Mouse (Mus musculus): Measurements from ENCODE around the gene Kcnk5. TPM values are rescaled to one million over a fixed set of nuclear protein-coding genes. Genes with fewer than 3 reads are reported as not detected.

Gene Kcnk5
- polyA plus RNA-seq, 1 experiment from 2014 or later: 8.7 TPM

DNA sequence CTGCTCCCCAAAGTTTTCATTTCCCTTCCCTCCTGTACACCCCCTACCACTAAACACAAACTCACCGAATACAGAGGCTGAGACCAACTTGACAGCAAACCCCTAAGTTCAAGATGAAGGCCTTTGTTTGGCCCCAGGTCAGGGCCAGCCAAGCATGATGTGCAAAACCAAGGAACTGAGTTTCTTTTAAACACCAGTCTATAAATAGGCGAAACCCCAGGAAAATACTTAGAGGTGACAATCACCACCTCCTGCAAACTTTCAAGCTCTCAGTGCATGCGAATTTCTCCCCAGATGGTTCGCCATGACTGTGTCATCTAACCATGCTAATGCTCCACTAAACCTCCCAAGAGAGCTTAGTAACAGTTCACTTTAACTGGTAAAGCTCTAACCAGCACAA, 5.9 kb downstream of the Kcnk5 start:
- 84% methylated on average over 4 of the region's 4 CpGs for WGBS
- no peaks in the 10 kb centered on the region for H3K9me3 ChIP-seq (replicated peaks; ENCODE audit: control insufficient read depth, low read length)
- H3K36me3 ChIP-seq (ENCODE audit: control insufficient read depth, insufficient read depth, low read length): no peaks in the 10 kb centered on the region
- H3K27me3 ChIP-seq (ENCODE audit: control insufficient read depth, insufficient read depth, low read length): no peaks in the 10 kb centered on the region
- ATAC-seq (ENCODE audit: insufficient read depth, low FRiP score): no peak
- H3K9ac ChIP-seq (ENCODE audit: low read length): no peak overlapping the region
- H3K4me3 ChIP-seq (replicated peaks; ENCODE audit: low read length): no peak overlapping the region
- H3K4me2 ChIP-seq (ENCODE audit: low read depth, low read length): no peak overlapping the region
- H3K27ac ChIP-seq (ENCODE audit: low read length): no peak overlapping the region
- peaks cover 18% of the 10 kb centered on the region; the same call in 1 of the 2 replicates for H3K4me1 ChIP-seq (ENCODE audit: control insufficient read depth, insufficient read depth, low read length)

DNA sequence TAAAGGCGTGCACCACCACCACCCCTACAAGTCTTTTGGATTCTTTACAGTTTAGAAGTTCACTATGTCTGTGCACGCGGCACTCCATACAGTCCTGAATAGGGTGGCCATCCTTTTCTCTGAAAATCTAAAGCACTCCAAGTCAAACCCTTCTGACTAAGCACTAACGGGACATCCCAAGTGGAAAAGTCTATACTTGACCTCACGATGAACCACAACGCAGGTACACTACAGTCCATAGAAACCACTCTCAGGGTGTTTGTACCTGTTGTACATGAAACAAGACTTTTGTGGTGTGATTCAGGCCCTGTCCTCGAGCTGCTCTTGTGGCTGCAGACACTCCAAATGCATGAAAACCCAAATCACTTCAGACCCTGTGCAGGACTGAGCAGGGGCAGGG, 6.5 kb downstream of the Kcnk5 start:
- H3K4me2 ChIP-seq (ENCODE audit: low read depth, low read length): no peak overlapping the region
- no peaks in the 10 kb centered on the region for H3K9me3 ChIP-seq (replicated peaks; ENCODE audit: control insufficient read depth, low read length)
- WGBS: 91% methylated on average over 7 of the region's 7 CpGs
- H3K4me3 ChIP-seq (replicated peaks; ENCODE audit: low read length): no peak overlapping the region
- no peaks in the 10 kb centered on the region for H3K36me3 ChIP-seq (ENCODE audit: control insufficient read depth, insufficient read depth, low read length)
- H3K4me1 ChIP-seq (ENCODE audit: control insufficient read depth, insufficient read depth, low read length): peaks cover 14% of the 10 kb centered on the region; the same call in 1 of the 2 replicates
- H3K27ac ChIP-seq (ENCODE audit: low read length): no peak overlapping the region
- no peaks in the 10 kb centered on the region for H3K27me3 ChIP-seq (ENCODE audit: control insufficient read depth, insufficient read depth, low read length)
- no peak overlapping the region for H3K9ac ChIP-seq (ENCODE audit: low read length)
- no peak for ATAC-seq (ENCODE audit: insufficient read depth, low FRiP score)

DNA sequence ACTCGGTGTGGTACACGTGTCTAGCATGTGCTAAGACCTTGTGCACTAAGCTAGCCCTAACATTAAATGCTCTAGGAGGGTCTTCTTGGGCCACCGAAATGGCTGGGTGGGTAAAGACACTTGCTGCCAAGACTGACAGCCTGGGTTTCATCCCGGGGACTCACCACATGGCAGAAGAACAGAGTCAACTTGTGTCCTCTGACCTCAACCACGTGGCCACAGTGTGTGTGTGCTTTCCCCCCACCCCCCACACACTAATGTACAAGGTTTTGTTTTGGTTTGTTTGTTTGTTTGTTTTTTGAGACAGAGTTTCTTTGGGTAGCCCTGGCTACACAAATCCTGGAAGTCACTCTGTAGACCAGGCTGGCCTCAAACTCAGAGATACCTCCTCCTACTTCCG, 6.9 kb downstream of the Kcnk5 start:
- Histone ChIP-seq H3K36me3 (ENCODE audit: control insufficient read depth, insufficient read depth, low read length) (no peaks in the 10 kb centered on the region), H3K4me1 (ENCODE audit: control insufficient read depth, insufficient read depth, low read length) (peaks cover 10% of the 10 kb centered on the region; the same call in 1 of the 2 replicates), H3K27ac (ENCODE audit: low read length) (no peak overlapping the region), H3K9me3 (replicated peaks; ENCODE audit: control insufficient read depth, low read length) (no peaks in the 10 kb centered on the region), H3K9ac (ENCODE audit: low read length) (no peak overlapping the region), H3K4me2 (ENCODE audit: low read depth, low read length) (no peak overlapping the region), H3K27me3 (ENCODE audit: control insufficient read depth, insufficient read depth, low read length) (no peaks in the 10 kb centered on the region), H3K4me3 (replicated peaks; ENCODE audit: low read length) (no peak overlapping the region)
- WGBS: 76% methylated on average over 6 of the region's 6 CpGs
- ATAC-seq (ENCODE audit: insufficient read depth, low FRiP score): no peak

DNA sequence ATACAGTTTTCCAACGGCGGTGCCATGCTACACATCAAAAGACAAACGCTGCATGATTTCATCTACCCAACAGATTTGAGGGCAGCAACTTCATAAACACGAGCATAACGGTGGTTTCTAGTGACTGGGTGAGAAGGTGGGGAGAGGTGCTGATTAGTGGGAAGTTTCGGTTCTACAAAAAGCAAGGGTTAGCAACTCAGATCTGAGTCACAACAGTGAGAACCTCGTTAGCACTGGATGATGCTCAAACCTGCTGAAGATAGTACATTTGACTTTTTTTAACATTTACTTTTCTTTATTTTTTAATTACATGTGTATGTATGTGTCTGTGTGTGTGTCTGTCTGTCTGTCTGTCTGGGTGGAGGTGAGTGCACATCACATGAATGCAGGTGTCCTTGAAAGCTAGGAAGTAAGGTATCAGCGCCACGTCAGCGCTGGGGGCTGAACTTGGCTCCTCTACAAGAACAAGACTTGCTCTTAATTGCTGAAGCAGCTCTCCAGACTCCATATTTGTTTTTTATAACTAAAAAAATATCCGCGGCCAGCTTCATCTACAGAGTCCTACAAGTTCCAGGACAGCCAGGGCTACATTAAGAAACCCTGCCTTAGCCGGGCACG, 7.6 kb downstream of the Kcnk5 start:
- no peak overlapping the region for H3K4me3 ChIP-seq (replicated peaks; ENCODE audit: low read length)
- H3K9me3 ChIP-seq (replicated peaks; ENCODE audit: control insufficient read depth, low read length): no peaks in the 10 kb centered on the region
- H3K9ac ChIP-seq (ENCODE audit: low read length): no peak overlapping the region
- H3K4me1 ChIP-seq (ENCODE audit: control insufficient read depth, insufficient read depth, low read length): peaks cover 4% of the 10 kb centered on the region; the same call in 1 of the 2 replicates
- no peak overlapping the region for H3K27ac ChIP-seq (ENCODE audit: low read length)
- H3K27me3 ChIP-seq (ENCODE audit: control insufficient read depth, insufficient read depth, low read length): no peaks in the 10 kb centered on the region
- no peaks in the 10 kb centered on the region for H3K36me3 ChIP-seq (ENCODE audit: control insufficient read depth, insufficient read depth, low read length)
- 88% methylated on average over 14 of the region's 14 CpGs for WGBS
- no peak for ATAC-seq (ENCODE audit: insufficient read depth, low FRiP score)
- H3K4me2 ChIP-seq (ENCODE audit: low read depth, low read length): no peak overlapping the region

DNA sequence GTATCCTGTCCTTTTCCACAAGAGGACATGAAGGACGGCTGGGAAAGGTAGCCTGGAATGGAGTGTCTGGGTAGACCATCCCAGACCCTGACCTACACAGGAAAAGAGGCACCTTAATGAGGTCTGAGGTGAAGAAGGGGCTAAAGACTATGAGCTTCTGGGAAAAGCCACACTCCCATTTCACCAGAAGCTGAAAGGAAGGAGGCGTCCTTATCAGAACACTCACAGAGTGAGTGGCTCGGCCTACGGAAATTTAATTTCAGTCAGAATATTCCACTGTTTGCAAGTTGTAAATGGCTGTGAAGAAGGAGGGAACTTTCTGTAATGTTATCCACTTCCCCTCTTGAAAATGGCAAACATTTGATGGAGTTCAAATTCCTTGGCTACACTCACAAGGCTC, 8.7 kb downstream of the Kcnk5 start:
- H3K27me3 ChIP-seq (ENCODE audit: control insufficient read depth, insufficient read depth, low read length): no peaks in the 10 kb centered on the region
- WGBS: 65% methylated on average over 4 of the region's 4 CpGs
- H3K27ac ChIP-seq (ENCODE audit: low read length): no peak overlapping the region
- H3K36me3 ChIP-seq (ENCODE audit: control insufficient read depth, insufficient read depth, low read length): no peaks in the 10 kb centered on the region
- H3K4me1 ChIP-seq (ENCODE audit: control insufficient read depth, insufficient read depth, low read length): no peaks in the 10 kb centered on the region
- no peak overlapping the region for H3K9ac ChIP-seq (ENCODE audit: low read length)
- ATAC-seq (ENCODE audit: insufficient read depth, low FRiP score): no peak
- no peak overlapping the region for H3K4me2 ChIP-seq (ENCODE audit: low read depth, low read length)
- no peak overlapping the region for H3K4me3 ChIP-seq (replicated peaks; ENCODE audit: low read length)
- H3K9me3 ChIP-seq (replicated peaks; ENCODE audit: control insufficient read depth, low read length): no peaks in the 10 kb centered on the region

DNA sequence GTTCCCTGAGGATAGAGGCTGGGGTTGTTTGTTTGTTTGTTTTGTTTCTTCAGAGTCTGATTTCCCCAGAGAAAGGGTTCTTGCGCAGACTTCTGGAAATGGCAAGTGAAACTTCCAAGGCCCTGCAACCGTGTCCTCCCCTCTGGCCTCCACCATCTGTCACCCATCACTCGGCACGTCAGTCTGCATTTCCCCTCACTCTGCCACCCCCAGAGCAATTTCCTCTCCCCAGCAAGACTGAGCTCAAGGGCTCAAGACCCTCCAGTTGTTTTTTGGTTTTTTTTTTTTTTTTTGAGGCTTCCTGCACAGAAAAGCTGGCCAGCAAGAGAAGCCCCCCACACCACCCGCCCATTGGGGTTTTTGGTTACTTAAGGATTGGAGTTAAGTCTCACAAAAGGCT, 9.1 kb downstream of the Kcnk5 start:
- Histone ChIP-seq H3K27me3 (ENCODE audit: control insufficient read depth, insufficient read depth, low read length) (no peaks in the 10 kb centered on the region), H3K4me1 (ENCODE audit: control insufficient read depth, insufficient read depth, low read length) (peaks cover 2% of the 10 kb centered on the region; the same call in 1 of the 2 replicates), H3K27ac (ENCODE audit: low read length) (no peak overlapping the region), H3K9me3 (replicated peaks; ENCODE audit: control insufficient read depth, low read length) (no peaks in the 10 kb centered on the region), H3K4me3 (replicated peaks; ENCODE audit: low read length) (no peak overlapping the region), H3K36me3 (ENCODE audit: control insufficient read depth, insufficient read depth, low read length) (no peaks in the 10 kb centered on the region), H3K9ac (ENCODE audit: low read length) (no peak overlapping the region), H3K4me2 (ENCODE audit: low read depth, low read length) (no peak overlapping the region)
- no peak for ATAC-seq (ENCODE audit: insufficient read depth, low FRiP score)
- WGBS: 70% methylated on average over 5 of the region's 5 CpGs

DNA sequence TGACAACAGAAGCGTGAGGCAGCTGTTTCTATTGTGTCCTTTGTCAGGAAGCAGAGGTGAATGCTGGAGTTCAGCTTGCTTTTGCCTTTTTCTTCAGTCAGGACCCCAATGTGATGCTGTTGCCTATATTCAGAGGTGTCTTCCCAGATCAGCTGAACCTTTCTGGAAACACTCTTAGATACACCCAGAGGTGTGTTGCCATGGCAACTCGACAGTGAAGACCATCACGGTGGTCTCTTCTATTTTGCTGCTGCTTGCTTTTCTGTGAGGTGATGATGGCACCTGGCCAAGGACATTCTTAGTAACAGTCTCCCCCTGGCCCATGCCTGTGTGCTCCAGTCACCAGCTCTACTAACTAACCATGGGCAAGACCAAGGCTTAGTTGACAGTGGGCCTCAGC, 9.8 kb downstream of the Kcnk5 start:
- no peak overlapping the region for H3K27ac ChIP-seq (ENCODE audit: low read length)
- WGBS: 80% methylated on average over 3 of the region's 3 CpGs
- peaks cover 7% of the 10 kb centered on the region for H3K4me1 ChIP-seq (ENCODE audit: control insufficient read depth, insufficient read depth, low read length)
- H3K9me3 ChIP-seq (replicated peaks; ENCODE audit: control insufficient read depth, low read length): no peaks in the 10 kb centered on the region
- no peak overlapping the region for H3K9ac ChIP-seq (ENCODE audit: low read length)
- no peak overlapping the region for H3K4me2 ChIP-seq (ENCODE audit: low read depth, low read length)
- no peak for ATAC-seq (ENCODE audit: insufficient read depth, low FRiP score)
- no peaks in the 10 kb centered on the region for H3K27me3 ChIP-seq (ENCODE audit: control insufficient read depth, insufficient read depth, low read length)
- H3K36me3 ChIP-seq (ENCODE audit: control insufficient read depth, insufficient read depth, low read length): no peaks in the 10 kb centered on the region
- H3K4me3 ChIP-seq (replicated peaks; ENCODE audit: low read length): no peak overlapping the region

DNA sequence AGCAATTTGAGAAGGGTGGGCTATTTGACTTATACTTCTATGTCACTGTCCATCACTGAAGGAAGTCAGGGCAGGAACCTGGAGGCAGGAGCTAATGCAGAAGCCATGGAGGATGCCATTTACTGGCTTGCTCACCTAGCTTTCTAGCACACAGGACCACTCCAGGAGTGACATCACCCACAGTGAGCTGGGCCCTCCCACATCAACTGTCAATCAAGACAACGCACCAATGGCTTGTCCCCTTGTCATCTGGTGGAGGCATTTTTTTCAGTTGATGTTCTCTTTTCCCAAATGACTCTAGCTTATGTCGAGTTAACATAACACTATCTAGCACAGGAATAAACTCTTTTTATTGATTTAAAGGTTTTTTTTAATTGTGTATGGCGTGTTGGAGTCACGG, 12.4 kb downstream of the Kcnk5 start:
- Histone ChIP-seq H3K9ac (ENCODE audit: low read length) (no peak overlapping the region), H3K4me3 (replicated peaks; ENCODE audit: low read length) (no peak overlapping the region), H3K36me3 (ENCODE audit: control insufficient read depth, insufficient read depth, low read length) (no peaks in the 10 kb centered on the region), H3K27ac (ENCODE audit: low read length) (no peak overlapping the region), H3K4me1 (ENCODE audit: control insufficient read depth, insufficient read depth, low read length) (peaks cover 20% of the 10 kb centered on the region), H3K4me2 (ENCODE audit: low read depth, low read length) (no peak overlapping the region), H3K27me3 (ENCODE audit: control insufficient read depth, insufficient read depth, low read length) (no peaks in the 10 kb centered on the region), H3K9me3 (replicated peaks; ENCODE audit: control insufficient read depth, low read length) (no peaks in the 10 kb centered on the region)
- 86% methylated on average over 4 of the region's 4 CpGs for WGBS
- no peak for ATAC-seq (ENCODE audit: insufficient read depth, low FRiP score)

DNA sequence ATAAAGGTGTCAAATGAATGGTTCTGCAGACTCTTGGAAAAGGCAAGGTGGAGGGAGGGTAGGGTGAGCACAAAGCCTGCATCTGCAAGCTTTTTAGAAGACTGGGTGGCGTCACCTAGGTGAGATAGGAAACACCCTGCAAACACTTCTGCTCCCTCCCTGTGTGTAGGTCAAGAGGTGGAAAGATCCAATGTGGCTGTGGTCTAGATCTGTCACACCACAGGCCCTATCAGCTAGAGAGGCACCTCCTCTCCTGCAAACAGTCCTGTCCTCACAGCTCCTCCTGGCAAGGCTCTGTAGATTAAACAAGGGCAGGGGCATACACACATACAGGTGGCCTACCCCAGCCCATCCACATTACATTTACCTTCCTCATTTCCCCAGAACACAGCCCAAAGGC, 13.1 kb downstream of the Kcnk5 start:
- Histone ChIP-seq H3K27ac (ENCODE audit: low read length) (no peak overlapping the region), H3K4me3 (replicated peaks; ENCODE audit: low read length) (no peak overlapping the region), H3K9me3 (replicated peaks; ENCODE audit: control insufficient read depth, low read length) (no peaks in the 10 kb centered on the region), H3K9ac (ENCODE audit: low read length) (no peak overlapping the region), H3K27me3 (ENCODE audit: control insufficient read depth, insufficient read depth, low read length) (no peaks in the 10 kb centered on the region), H3K4me2 (ENCODE audit: low read depth, low read length) (no peak overlapping the region), H3K4me1 (ENCODE audit: control insufficient read depth, insufficient read depth, low read length) (peaks cover 23% of the 10 kb centered on the region), H3K36me3 (ENCODE audit: control insufficient read depth, insufficient read depth, low read length) (no peaks in the 10 kb centered on the region)
- WGBS: 69% methylated on average over 1 of the region's 1 CpGs
- peak; percentile 35; the same call in 1 of the 2 replicates for ATAC-seq (ENCODE audit: insufficient read depth, low FRiP score)

Measured in stomach, embryonic 16.5 days (tissue).